Mouse (Mus musculus) bone marrow, adult 2 months (tissue): ENCODE measurements at regions not wholly inside any gene's neighbourhood (a gene's known extent, or its start where the extent isn't known, plus 50 kb on each side); places are given as distances from the start of the nearest gene placed in this dataset.
A peak's percentile ranks its signal among the peaks of the same experiment; 100 is the strongest.

Experiments
- H3K27ac ChIP-seq: fragments of 200-500 bp; 2 replicates; pipeline ENCODE4 v1.5.1; 2012; ENCODE audit warnings: low read depth, mild to moderate bottlenecking, control low read depth, inconsistent platforms, low read length; ENCODE audit not compliant: control insufficient read depth, poor library complexity, insufficient read depth
- H3K4me1 ChIP-seq: fragments of 200-500 bp; 2 replicates; pipeline ENCODE4 v1.6.1; 2011; ENCODE audit warnings: low read length; ENCODE audit not compliant: control insufficient read depth, insufficient read depth
- H3K4me3 ChIP-seq: fragments of 200-500 bp; replicated peaks from 2 replicates; pipeline ENCODE3; 2011; ENCODE audit warnings: mild to moderate bottlenecking, low read depth, low read length, control low read depth; ENCODE audit not compliant: control insufficient read depth
- CTCF ChIP-seq: fragments of 200-500 bp; IDR thresholded peaks from 2 replicates; pipeline ENCODE4 v1.5.1; 2011; ENCODE audit warnings: low read length, control low read depth; ENCODE audit not compliant: control insufficient read depth, insufficient read depth
- POLR2A ChIP-seq: fragments of 200-500 bp; IDR thresholded peaks from 2 replicates; pipeline ENCODE4 v1.6.1; 2011; ENCODE audit warnings: low read depth, mild to moderate bottlenecking, control low read depth, low read length, borderline replicate concordance; ENCODE audit not compliant: control insufficient read depth
- WGBS: fragments of 180-500 bp; shearing (Covaris S2); methylation state at CpG from one replicate; pipeline ENCODE4 v1.1.7; 2018; 5-methylcytosine and 5-hydroxymethylcytosine counted together

DNA sequence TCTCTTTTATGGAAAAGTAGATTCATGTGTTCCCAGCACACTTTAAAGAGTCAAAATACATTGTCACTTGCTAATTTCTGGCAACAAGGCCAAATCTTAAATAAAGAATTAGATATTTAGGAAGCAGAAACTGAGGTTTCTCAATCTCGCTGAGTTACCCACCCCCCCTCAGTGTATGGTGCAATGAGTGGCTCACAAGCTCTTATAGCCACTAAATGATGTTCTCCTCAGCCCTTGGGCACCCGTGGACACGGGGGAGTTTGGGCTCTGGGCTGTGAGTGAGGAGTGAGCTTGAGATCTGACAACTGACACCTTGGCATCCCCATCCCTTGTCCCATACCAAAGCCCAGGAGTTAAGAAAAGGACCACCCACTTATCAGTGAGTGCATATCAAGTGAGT is 145.4 kb upstream of the Id2 start:
- no peak overlapping the region for H3K4me3 ChIP-seq
- TF ChIP-seq POLR2A (no peak), CTCF (no peak)
- WGBS, result 33% methylated on average over 3 of the region's 3 CpGs
- no peak overlapping the region for H3K27ac ChIP-seq
- H3K4me1 ChIP-seq, result peaks cover 4% of the 10 kb centered on the region; the same call in 1 of the 2 replicates

- Histone ChIP-seq H3K4me1 (peaks cover 4% of the 10 kb centered on the region; the same call in 1 of the 2 replicates), H3K27ac (no peak overlapping the region), H3K4me3 (no peak overlapping the region)
- no peak for TF ChIP-seq CTCF
- no peak for TF ChIP-seq POLR2A
- 33% methylated on average over 3 of the region's 3 CpGs for WGBS
Measured at GRCm38 (mm10) chr12:25241675-25242074, 144.7 kb upstream of the Id2 start.

DNA sequence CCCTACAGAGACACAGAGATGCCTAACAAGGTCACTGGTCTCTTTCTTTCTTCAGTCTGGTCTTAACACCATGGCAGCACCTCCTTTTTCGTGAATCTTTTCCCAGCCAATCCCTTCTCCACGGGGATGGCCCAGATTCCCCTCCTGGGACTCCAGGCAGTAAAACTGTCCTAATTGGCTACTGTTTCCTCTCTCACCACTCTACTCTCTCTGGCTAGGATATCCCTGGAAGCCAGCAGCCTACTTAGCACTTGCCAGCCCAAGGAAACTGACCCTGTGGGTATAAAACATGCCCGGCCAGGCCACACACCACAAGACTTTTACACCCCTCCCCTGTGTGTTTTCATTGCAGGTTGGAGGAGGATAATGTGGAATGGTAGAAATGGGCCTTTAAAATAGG is 143.9 kb upstream of the Id2 start:
- no peak for TF ChIP-seq CTCF
- TF ChIP-seq POLR2A, result no peak
- 78% methylated on average over 3 of the region's 3 CpGs for WGBS
- Histone ChIP-seq H3K4me1 (peaks cover 4% of the 10 kb centered on the region; the same call in 1 of the 2 replicates), H3K4me3 (no peak overlapping the region), H3K27ac (no peak overlapping the region)

DNA sequence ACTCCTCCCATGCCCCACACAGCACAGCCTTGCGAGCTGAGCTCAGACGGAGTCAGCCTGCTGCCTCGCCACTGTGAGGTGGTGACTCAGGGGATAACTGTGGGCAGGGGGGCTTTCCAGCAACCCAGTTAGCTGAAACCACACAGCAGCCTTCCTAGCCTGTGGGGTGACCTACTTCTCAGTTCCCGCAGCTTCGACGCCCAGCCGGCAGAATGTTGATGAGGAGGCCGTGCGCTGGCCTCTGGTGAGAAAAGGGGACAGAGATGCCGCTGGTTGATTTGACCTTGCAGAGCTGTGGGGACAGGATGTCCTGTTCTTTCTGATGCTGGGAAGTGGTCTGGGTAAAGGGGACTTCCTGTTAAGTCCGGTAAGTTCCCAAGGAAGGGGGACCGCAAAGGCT is 143.2 kb upstream of the Id2 start:
- TF ChIP-seq POLR2A, result no peak
- no peak for TF ChIP-seq CTCF
- H3K27ac ChIP-seq, result peak overlapping the region; percentile 34; the same call in 1 of the 2 replicates
- H3K4me1 ChIP-seq, result peaks cover 4% of the 10 kb centered on the region; the same call in 1 of the 2 replicates
- no peak overlapping the region for H3K4me3 ChIP-seq
- WGBS, result 16% methylated on average over 12 of the region's 12 CpGs

DNA sequence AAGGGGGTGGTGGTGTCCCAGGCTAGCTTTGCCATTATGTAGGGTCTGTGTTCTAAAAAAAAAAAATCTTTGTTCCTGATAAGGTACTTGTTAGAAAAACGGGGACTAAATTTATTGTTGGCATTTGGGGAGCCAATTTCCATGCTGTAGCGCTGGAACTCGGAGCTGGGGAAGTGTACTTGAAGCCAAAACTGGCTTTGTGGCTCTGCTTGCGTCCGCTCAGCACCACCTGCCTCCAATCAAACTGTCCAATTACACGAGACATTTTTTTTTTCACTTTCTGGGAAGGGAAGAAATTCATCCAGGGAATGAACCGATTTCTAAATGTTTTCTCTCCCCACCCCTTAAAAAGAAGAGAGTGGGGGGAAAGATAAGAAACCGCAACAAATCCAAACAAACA is 138.1 kb upstream of the Id2 start:
- WGBS, result 72% methylated on average over 8 of the region's 8 CpGs
- TF ChIP-seq POLR2A (no peak), CTCF (no peak)
- peaks cover 2% of the 10 kb centered on the region; the same call in 1 of the 2 replicates for H3K4me1 ChIP-seq
- no peak overlapping the region for H3K27ac ChIP-seq
- H3K4me3 ChIP-seq, result no peak overlapping the region

DNA sequence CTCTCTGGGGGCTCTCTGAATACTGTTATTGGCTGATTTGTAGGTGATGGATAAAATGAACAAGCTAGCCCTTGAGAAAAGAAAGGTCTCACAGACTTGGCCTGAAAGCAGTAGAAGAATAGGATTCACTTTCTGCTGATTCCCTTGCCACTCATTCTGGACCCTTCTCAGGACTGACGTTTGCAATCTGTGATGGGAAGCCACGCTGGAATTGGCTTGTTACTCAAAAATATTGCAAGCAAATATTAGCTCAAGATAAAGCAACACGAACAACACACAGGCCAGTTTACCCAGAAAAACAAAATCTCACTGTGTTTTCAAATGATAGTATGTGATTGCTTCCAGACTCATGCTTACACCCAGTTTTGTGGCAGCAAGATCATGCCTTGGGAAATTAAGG is 137.7 kb upstream of the Id2 start:
- Histone ChIP-seq H3K4me1 (no peaks in the 10 kb centered on the region), H3K27ac (no peak overlapping the region), H3K4me3 (no peak overlapping the region)
- TF ChIP-seq CTCF, result no peak
- no peak for TF ChIP-seq POLR2A
- WGBS, result 66% methylated on average over 3 of the region's 3 CpGs

DNA sequence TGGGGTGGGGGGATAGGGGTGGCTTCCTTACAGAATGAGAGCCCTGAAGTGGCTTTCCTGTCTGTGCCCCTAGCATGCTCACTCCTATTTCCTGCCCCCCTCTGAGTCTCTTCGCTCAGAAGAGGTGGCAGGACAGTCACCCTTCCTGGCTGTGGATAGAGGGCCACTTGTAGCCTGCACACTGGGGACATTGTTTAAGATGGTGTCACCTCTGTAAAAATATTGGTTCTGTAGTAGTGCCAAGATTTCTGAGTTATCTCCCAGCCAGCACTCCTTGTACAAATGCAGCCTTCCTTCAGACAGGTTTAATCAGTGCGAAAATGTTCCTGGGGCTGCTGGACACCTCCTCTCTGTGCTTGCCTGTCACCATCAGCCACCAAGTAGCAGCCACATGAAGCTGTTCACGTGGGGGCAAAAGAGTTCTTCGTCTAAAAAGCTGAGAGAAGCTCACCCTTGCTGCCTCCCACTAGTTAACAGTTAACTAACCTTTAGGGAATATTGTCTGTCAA is 136.1 kb upstream of the Id2 start:
- 53% methylated on average over 4 of the region's 4 CpGs for WGBS
- Histone ChIP-seq H3K4me3 (no peak overlapping the region), H3K4me1 (no peaks in the 10 kb centered on the region), H3K27ac (no peak overlapping the region)
- no peak for TF ChIP-seq CTCF
- TF ChIP-seq POLR2A, result no peak

DNA sequence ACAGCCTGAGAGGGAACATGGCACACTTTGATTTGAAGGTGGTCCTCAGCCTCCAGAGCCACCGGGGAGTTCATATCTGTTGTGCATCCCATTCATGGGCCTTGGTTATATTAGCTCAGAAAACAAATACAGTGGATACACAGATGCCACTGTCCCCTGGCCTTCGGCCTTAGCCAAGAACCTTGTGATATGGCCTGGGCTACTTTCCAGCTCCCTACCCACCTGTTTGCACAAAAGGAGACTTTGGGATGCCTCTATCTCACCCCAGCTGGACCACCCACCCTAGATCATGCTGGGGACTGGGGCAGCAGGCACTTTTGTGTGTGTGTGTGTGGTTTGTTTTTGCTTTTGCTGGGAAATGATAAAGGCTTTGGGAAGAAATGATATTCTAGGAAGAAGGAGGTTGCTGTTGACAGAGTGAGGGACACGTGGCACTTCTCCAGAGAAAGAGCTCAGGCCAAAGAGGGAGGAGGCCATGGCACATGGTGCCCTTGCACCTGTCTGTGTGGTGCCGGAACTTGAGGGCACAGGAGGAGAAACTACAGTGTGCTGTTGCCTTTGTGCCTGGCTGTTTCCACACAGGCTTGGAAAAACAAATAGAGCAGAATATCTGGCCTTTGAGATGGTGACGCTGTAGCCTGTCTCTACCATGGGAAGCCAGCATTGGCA is 135.6 kb upstream of the Id2 start:
- no peak overlapping the region for H3K4me3 ChIP-seq
- WGBS, result 62% methylated on average over 5 of the region's 5 CpGs
- no peaks in the 10 kb centered on the region for H3K4me1 ChIP-seq
- TF ChIP-seq POLR2A, result no peak
- no peak for TF ChIP-seq CTCF
- H3K27ac ChIP-seq, result no peak overlapping the region
